Mouse (Mus musculus) lung, postnatal 10 days (tissue): ENCODE measurements at regions not wholly inside any gene's neighbourhood (a gene's known extent, or its start where the extent isn't known, plus 50 kb on each side); places are given as distances from the start of the nearest gene placed in this dataset.
"Not testable (repeated sequence)": the region's sequence is repeated elsewhere in the genome, so short reads cannot be mapped to it uniquely, and the experiment has no call there.

Source experiments
- DNase-seq: peaks from one replicate; pipeline ENCODE4 v3.0.0; 2021

DNA sequence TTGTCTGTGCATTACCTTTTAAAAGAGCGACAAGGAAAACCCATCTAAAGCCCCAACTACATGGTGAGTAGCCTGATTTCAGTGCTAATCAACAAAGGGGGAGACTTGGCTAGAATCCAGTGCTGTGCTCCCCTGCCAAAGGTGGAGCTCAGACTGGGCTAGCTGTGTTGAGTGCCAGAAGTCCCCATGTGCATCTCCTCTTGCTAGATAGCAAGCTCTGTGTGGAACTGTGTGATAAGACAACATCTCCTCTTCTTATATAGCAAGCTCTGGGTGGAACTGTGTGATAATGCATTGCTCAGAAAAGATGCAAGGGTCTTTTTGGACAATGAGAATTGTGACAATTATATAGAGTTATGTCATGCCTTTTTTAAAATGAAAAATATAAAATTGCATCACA, 741.4 kb downstream of the Adam6a start:
- no peak for DNase-seq

DNA sequence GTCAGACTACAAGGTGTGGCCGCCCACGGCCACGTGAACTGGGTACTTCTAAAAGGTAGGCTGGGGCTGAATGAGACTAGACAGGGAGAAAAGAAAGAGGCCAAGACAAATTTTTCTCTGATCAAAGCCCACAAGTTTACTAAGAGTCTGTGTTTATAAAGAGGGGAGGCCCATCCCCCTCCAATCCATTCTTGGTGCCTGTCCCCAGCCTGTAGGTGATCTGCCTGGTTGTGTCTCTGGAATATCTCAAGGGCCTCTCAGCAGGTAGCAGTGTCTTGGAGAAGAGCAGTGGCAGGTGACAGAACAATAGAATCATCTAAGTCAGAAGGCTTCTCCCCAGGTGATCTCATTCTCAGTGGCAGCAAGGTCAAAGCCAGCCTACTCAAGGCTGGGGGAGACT, 743.3 kb downstream of the Adam6a start:
- DNase-seq, result no peak

DNA sequence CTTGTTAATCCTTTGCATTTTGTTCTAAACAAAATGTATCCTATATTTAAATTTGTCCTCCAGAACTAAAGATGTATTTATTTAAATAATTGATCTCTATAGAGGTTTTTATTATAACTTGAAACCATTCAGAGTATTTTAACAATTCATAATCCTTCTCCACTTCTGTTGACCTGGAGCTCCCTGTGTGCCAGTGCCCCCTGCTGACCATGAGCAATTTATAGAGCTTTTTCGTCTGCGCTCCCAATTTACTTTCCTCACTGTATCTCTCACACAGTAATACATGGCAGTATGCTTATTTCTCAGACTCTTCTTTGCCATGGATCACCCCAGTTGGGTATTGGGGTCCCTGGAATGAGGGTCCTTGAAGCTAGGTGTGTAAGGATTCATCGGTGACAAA, 747.4 kb downstream of the Adam6a start:
- DNase-seq, result no peak

DNA sequence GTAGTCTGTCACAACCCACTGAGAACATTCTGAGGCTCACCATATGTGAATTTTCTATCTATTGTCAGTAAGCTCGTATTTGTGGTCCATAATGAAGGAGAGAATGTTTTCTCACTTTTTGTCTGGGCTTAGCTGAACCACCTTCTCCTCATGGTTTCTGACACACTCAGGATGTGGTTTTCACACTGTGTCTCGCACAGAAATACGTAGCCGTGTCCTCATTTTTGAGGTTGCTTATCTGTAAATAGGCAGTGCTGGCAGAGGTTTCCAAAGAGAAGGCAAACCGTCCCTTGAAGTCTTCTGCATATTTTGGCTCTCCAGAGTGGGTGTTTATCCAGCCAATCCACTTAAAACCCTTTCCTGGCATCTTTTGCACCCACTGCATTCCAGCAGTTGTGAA, 756.1 kb downstream of the Adam6a start:
- no peak for DNase-seq

DNA sequence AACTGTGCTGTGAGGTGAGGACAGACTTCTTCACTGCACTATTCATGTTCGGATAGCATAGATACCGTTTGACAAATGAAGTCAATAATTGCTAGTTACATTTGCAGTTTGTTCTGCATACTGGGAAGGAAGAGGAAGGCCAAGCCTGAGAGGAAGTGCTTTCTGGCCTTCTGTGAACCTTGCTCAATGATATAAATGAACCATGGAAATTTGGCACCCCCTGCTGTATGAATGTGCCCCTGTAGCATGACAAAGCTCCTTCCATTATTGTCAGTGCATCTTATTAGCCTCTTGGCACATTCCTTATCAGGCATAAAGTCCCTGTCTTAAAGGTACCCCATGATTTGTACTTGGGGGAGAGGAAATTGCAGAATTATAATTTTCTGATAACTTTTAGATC, 758.0 kb downstream of the Adam6a start:
- DNase-seq, result no peak

DNA sequence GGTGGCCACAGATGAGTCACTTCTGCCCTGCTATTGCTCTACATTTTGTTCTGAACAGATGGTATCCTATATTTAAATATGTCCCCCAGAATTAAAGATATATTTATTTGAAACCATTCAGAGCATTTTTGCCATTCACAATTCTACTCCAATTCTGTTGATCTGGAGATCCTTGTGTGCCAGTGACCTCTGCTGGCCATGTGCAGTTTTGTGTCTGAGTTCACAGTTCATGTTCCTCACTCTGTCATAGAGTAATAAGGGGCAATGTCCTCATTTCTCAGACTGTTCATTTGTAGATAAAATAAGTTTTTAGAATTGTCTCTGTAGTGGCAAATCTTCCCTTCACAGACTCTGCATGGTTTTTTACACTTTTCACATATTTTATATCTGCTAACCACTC, 788.8 kb downstream of the Adam6a start:
- no peak for DNase-seq

- DNase-seq, result no peak
Measured at GRCm38 (mm10) chr12:114366276-114366675, 822.6 kb downstream of the Adam6a start.

DNA sequence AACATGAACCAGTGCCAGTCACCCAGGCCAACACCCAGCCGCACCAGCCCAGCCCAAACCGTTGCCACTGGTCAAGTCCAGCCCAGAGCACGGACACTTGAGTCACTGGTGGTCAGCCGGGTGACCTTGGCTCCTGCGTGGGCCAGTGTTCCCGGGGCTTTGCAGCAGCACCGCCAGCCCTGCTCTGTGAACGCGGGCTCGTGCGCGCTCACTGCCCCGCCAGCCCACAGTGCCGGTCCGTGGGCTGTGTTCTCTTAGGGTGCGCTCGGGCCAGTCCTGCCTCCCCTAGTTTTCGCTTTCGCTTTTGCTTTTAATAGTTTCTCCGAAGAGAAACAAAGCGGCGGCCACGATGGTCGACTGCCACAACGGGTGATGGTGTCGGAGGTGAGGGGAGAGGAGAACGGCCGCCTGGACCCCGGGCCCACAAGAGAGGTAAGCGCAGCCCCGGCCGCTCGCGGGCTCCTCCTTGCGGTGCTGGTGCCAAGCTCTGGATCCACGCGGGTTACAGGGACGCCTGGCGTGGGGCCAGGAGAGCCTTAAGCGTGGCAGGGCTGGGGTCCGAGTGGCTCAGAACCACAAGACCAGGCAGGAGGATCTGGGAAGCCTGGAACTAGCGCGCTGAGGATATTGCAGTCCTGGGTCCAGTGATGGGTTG, 835.1 kb downstream of the Adam6a start:
- peak; percentile 26 for DNase-seq

DNA sequence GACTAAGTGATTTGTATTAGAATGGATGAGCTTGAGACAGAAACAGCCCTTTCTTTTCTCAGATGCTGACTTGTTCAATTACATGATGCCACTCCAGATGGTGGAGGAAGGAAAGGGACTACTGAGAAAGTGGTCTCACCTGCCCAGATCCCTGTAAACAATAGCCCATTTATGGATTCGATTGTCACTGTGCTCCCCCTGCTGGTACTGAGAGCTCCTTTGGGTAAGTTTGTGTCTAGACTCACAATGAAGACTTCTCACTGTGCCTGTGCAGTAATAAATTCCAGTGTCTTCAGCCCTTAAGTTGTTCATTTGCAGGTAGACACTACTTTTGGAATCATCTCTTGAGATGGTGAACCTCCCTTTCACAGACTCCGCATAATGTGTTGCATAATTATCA, 847.7 kb downstream of the Adam6a start:
- DNase-seq, result no peak

GRCm38 (mm10) chr12:114406206-114406605, 862.5 kb downstream of the Adam6a start:
- no peak for DNase-seq

DNA sequence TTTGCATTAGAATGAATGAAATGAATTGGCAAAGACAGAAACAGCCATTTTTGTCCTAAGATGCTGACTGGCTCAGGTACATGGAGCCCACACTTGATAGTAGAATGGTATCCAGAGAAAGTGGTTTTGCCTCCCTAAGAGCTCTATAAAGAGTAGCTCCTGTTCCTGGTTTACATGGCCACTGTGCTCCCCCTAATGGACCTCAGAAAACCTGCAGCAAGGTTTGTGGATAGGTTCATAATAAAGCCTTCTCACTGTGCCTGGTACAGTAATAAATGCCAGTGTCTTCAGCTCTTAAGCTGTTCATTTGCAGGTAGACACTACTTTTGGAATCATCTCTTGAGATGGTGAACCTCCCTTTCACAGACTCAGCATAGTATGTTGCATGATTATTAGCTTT, 890.8 kb downstream of the Adam6a start:
- no peak for DNase-seq

DNA sequence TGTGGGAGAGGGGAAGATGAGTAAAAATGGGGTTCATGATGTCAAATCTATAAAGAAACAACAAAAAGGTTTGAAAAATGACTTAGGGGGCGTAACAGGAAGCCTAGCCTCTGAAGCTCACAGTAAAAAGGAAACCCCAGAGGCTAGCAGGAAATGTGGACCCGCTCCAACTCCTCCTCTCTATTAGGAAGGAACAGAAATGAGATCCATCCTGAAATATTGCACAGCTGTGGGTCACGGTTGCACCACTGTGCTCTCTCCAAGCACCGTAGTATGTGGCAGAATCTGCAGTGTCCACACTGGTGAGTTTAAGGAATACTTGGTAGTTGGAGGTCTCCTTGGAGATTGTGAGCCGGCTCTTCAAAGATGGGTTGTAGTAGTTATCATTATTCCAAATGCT, 918.3 kb downstream of the Adam6a start:
- DNase-seq, result no peak

GRCm38 (mm10) chr12:114462566-114462965, 918.9 kb downstream of the Adam6a start:
- no peak for DNase-seq

DNA sequence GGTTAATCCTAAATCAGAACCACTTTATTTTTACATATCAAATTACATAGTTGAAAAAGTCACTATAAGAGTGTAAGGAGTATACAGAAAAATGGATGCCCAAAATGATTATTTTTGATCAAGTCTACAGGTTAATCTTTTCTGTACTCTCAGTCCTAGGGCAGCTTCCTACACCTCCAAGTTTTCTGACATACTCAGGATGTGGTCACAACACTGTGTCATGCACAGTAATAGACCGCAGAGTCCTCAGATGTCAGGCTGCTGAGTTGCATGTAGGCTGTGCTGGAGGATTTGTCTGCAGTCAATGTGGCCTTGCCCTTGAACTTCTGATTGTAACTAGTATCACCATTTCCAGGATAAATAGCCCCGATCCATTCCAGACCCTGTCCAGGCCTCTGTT, 925.1 kb downstream of the Adam6a start:
- no peak for DNase-seq

DNA sequence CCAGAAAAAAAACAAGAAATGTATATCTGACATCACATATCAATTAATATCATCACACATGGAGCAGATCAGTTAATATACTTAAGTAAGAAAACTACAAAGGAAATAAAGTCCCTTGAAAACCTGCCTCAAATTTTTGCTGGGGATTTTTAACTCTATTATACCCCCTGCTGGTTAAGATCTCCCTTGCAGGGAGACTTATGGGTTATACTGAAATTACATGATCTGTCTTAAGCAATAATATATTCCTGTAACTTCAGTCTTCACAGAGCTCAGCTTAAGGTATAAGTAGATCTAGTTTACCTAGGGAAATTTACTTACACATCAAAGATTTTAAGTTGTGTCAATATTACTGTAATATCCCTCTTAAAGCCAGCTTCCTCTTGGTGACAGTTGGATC, 929.0 kb downstream of the Adam6a start:
- not testable (repeated sequence) for DNase-seq

DNA sequence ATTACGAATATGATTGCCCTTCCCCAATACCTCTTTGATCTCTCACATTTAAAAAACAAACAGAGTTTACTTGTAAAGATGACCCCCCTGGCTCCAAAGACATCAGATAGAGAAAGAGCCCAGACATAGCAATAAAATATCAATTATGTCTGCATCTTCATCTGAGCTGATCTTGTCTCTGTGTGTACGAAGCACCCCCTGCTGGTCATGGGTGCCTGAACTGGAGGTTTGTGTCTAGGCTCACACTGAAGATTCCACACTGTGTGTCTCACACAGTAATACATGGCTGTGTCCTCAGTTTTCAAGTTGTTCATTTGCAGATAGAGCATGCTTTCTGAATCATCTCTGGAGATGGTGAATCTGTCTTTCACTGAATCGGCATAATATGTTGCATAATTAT, 935.0 kb downstream of the Adam6a start:
- DNase-seq, result no peak

- not testable (repeated sequence) for DNase-seq
Measured at GRCm38 (mm10) chr12:114493500-114494031, 949.9 kb downstream of the Adam6a start.

DNA sequence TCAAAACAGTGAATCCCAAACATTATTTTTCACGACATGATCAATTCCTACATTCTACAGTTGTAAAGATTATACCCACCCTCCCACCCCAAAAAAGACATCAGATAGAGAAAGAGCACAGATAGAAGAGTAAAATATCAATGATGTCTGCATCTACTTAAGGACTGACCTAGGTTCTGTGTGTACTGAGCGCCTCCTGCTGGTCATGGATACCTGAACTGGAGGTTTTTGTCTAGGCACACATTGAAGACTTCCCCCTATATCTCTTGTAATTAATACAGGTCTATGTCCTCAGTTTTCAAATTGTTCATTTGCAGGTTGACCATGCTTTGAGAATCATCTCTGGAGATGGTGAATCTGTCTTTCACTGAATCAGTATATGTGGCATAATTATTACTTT, 952.0 kb downstream of the Adam6a start:
- no peak for DNase-seq

- no peak for DNase-seq
Measured at GRCm38 (mm10) chr12:114513143-114513542, 969.4 kb downstream of the Adam6a start.

GRCm38 (mm10) chr12:114542094-114542493, 998.4 kb downstream of the Adam6a start:
- not testable (repeated sequence) for DNase-seq

DNA sequence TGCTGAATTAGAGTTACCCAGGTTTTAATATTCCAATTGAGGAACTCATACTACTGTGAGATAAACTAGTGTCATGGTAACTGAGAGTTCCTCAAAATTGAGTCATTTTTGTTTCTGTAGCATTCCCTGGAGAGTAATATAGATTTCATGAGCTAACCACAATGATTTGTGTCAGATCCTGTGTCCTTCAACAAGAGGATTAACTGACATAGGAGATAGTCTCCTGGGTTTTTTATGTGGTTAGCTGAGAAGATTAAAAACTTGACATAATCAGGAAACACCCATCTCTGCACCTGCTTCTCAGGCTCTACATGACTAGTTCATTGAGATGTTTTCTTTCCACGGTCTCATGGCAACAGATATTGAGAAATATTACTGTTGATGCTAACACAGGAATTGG, 1001.2 kb downstream of the Adam6a start:
- DNase-seq, result not testable (repeated sequence)

DNA sequence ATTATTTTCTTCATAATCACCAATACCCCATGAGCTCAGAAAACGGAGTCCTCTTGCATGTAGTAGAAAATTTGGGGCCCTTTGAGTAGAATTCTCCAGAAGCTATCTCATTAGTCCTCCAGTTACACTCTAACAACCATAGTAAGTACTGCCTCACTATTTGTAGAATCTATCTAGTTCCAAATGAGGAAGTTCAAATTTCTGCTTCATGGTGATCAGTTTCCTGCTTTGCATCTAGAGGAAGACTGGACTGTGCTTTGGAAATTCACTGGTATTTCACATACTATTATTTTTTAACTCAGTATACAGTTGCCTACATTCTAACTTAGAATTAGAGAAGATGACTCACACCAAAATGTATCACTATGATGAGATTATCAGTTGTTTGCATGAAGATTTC, 1018.7 kb downstream of the Adam6a start:
- no peak for DNase-seq

GRCm38 (mm10) chr12:114562978-114563377, 1019.3 kb downstream of the Adam6a start:
- no peak for DNase-seq

- no peak for DNase-seq
Measured at GRCm38 (mm10) chr12:114563683-114564082, 1020.0 kb downstream of the Adam6a start.

DNA sequence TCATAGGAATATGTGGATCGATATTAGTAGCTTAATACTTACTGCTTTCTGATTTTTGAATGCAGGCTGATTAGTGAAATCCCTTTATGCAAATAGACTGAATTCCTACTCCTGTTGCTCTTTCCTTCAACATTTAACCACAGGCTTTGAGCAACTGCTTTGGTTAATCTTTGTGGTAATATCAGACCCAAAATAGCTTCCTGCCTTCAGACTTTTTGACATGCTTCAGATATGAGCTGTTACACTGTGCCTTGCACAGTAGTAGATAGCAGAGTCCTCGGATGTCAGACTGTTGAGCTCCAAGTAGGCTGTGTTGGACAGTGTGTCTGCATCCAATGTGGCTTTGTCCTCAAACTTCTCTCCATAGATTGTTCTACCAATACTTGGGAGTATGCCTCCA, 1020.6 kb downstream of the Adam6a start:
- no peak for DNase-seq
